Mouse (Mus musculus) cerebellum, adult 2 months (tissue): ENCODE measurements at regions not wholly inside any gene's neighbourhood (a gene's known extent, or its start where the extent isn't known, plus 50 kb on each side); places are given as distances from the start of the nearest gene placed in this dataset.

ENCODE experiments used
- DNase-seq, 2 experiments: peaks; one replicate each; pipeline ENCODE4 v3.0.0; 2021
- H3K27ac ChIP-seq: fragments of 200-500 bp; 2 replicates; pipeline ENCODE4 v1.5.1; 2012; ENCODE audit warnings: low read length, control low read depth, inconsistent platforms; ENCODE audit not compliant: insufficient read depth
- H3K27me3 ChIP-seq: fragments of 200-500 bp; 2 replicates; pipeline ENCODE4 v1.6.1; 2012; ENCODE audit warnings: inconsistent platforms, mild to moderate bottlenecking, low read length, moderate library complexity; ENCODE audit not compliant: control insufficient read depth, insufficient read depth
- H3K4me1 ChIP-seq: fragments of 200-500 bp; 2 replicates; pipeline ENCODE4 v1.6.1; 2011; ENCODE audit warnings: low read length; ENCODE audit not compliant: control insufficient read depth, insufficient read depth
- H3K4me3 ChIP-seq: fragments of 200-500 bp; replicated peaks from 2 replicates; pipeline ENCODE3; 2011; ENCODE audit warnings: mild to moderate bottlenecking, low read depth, low read length, control low read depth; ENCODE audit not compliant: insufficient read depth
- CTCF ChIP-seq: fragments of 200-500 bp; IDR thresholded peaks from 2 replicates; pipeline ENCODE4 v1.5.1; 2011; ENCODE audit warnings: low read depth, mild to moderate bottlenecking, control low read depth, low read length, moderate library complexity, borderline replicate concordance; ENCODE audit not compliant: insufficient read depth
- POLR2A ChIP-seq: fragments of 200-500 bp; IDR thresholded peaks from 2 replicates; pipeline ENCODE4 v1.6.1; 2011; ENCODE audit warnings: low read length, control low read depth, borderline replicate concordance; ENCODE audit not compliant: insufficient read depth
- WGBS: fragments of 180-500 bp; shearing (Covaris S2); methylation state at CpG from one replicate; pipeline ENCODE4 v1.1.7; 2018; 5-methylcytosine and 5-hydroxymethylcytosine counted together

DNA sequence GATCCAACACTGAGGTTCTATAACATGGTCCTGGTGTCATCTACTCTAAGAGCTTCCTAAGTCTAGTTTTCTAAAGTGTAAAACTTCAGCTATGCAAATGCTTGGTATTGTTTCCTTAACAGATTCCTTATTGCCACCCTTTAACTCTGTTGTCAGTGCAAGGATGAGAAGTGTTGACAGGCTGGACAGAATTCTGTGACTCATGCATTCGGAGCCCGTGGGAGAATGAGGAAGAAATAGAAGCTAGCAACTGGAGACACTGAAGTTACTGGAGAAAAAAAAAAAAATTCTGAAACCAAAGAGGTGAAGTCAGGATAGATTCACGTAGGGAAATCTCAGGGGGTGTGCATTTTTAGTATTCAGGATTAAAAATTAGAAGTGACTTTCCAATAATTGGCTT is 128.6 kb upstream of the Pum3 start:
- H3K4me1 ChIP-seq = no peaks in the 10 kb centered on the region
- DNase-seq = no peak
- H3K27ac ChIP-seq = no peak overlapping the region
- 81% methylated on average over 3 of the region's 3 CpGs for WGBS
- no peak overlapping the region for H3K4me3 ChIP-seq
- no peak for TF ChIP-seq POLR2A
- TF ChIP-seq CTCF = no peak
- no peaks in the 10 kb centered on the region; the same call in 1 of the 2 replicates for H3K27me3 ChIP-seq

DNA sequence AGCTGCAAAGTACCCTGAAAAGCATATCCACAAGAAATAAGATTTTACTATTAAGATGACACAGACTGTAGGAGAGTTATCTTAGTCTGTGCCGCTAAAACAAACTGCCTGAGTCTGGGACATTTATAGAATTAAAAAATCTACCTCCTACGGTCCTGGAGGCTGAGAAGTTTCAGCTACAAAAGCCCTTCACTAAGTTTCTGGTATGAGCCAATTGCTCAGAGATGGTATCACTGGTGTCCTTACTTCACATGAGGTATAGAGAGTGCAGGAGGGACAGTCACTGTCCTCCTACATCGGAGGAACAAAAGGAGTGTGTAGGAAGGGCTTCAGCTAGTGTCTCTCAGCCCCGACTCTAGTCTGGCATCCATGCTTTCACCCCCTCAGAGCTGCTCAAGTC is 127.1 kb upstream of the Pum3 start:
- 94% methylated on average over 4 of the region's 4 CpGs for WGBS
- Histone ChIP-seq H3K4me1 (no peaks in the 10 kb centered on the region), H3K27me3 (no peaks in the 10 kb centered on the region; the same call in 1 of the 2 replicates), H3K4me3 (no peak overlapping the region), H3K27ac (no peak overlapping the region)
- TF ChIP-seq POLR2A (no peak), CTCF (no peak)
- DNase-seq = no peak

DNA sequence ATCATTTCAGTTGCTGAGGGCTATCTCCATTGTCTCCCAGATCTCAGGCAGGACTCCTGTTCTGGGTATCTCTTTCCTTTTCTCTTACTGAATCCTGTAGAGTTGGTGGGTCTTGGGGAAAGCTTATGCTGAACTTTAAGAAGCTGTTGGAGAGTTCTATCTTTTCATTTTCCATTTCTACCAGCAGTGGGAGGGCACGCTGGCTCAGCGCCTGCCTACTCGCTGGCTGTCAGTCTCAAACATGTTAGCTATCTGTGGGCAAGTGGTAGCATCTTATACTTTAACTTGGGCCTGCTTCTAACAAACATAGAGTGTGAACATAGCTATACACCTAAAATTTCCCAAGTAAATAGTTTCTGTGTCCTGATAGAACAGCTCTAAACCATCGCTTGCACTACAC is 125.2 kb upstream of the Pum3 start:
- TF ChIP-seq POLR2A (no peak), CTCF (no peak)
- no peak overlapping the region for H3K27ac ChIP-seq
- no peaks in the 10 kb centered on the region; the same call in 1 of the 2 replicates for H3K27me3 ChIP-seq
- H3K4me3 ChIP-seq = no peak overlapping the region
- no peaks in the 10 kb centered on the region for H3K4me1 ChIP-seq
- no peak for DNase-seq
- WGBS = 93% methylated on average over 4 of the region's 4 CpGs

DNA sequence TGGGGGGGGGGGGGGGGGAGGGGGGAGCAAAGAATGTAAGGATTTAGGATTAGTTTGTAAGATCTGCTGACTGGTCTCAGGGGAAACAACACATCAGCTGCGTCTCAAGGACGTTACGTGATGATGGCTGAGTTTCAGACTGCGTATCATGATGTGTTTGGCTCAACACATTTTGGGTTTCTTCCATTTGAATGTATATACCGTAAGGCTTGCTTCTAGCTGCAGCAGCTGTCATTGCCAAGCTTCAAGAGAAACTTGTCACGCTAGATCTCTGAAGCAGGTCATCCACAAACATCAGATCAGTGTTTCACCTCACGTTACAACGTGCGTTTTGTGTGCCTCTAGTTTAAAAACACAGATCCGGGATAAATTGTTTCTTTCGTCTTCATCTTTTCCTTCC is 123.6 kb upstream of the Pum3 start:
- WGBS = 45% methylated on average over 11 of the region's 11 CpGs
- DNase-seq = no peak
- no peak overlapping the region for H3K27ac ChIP-seq
- H3K4me3 ChIP-seq = no peak overlapping the region
- TF ChIP-seq CTCF = no peak
- no peak for TF ChIP-seq POLR2A
- H3K4me1 ChIP-seq = no peaks in the 10 kb centered on the region
- H3K27me3 ChIP-seq = no peaks in the 10 kb centered on the region; the same call in 1 of the 2 replicates

DNA sequence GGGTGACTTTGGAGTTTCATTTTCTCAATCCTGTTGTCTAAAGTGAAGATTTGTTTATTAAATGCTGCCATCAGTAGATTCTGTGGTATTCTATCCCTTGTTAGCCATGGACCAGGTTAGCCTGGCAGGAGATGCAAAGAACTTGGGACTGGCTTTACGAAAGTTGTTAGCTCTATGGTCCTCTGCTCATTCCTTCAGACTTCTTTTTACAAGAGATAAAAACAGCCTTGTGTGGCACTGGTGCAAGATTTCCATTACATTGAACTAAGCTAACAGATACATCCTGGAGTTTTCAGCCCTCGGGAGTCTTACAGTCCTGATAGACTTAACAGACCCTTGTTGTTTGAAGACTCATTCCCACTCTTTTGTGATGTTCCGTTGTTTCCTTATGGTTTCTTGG is 108.1 kb upstream of the Pum3 start:
- 93% methylated on average over 3 of the region's 3 CpGs for WGBS
- H3K27me3 ChIP-seq = no peaks in the 10 kb centered on the region; the same call in 1 of the 2 replicates
- TF ChIP-seq POLR2A = no peak
- TF ChIP-seq CTCF = no peak
- no peak for DNase-seq
- H3K27ac ChIP-seq = no peak overlapping the region
- H3K4me3 ChIP-seq = no peak overlapping the region
- H3K4me1 ChIP-seq = no peaks in the 10 kb centered on the region

DNA sequence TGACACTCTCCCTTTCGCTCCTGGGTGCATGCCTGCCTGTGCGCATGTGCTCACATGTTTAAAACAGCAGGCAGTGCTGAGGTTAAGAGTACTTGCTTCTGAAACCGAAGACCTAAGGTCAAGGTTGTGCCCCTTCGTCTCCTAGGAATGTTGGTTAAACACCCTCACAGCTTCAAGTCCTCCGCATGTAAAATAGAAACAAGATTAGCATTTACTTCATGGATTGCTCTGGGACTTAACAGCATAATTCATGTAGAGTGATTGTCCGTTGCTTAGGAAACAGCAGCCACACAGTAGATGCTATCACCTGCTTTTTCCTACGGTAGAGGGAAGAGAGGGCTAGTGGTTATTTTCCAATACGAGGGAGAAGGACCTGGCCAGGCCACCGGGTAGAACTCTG is 107.4 kb upstream of the Pum3 start:
- TF ChIP-seq CTCF = no peak
- no peak for TF ChIP-seq POLR2A
- 67% methylated on average over 9 of the region's 9 CpGs for WGBS

DNA sequence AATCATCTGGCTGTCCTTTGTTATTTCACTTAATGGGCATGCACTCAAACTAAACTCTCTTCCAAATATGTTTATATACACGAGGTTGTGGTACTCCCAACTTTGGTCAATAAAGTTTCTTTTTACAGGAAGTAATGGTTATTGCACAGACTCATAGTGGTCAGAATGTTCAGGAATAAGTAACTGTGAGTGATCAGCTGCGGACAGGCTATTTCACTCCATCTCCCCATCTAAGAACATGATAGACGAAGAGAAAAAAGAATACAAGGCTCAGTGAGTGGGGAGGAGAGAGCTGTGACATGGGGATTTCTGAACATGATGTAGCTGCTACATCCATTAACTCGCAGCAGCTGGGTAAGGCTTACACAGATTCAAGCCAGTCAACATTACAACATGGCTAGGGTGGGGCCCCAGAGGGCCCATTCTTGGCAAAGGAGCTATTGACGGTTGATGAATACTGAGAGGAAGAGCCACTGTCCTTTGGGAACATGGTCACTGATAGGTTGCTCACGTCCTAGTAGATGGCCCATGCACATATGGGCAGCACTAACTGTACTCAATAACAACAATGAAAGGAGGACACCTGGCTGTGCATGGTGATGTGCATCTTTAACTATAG is 98.4 kb upstream of the Pum3 start:
- DNase-seq = no peak
- no peaks in the 10 kb centered on the region; the same call in 1 of the 2 replicates for H3K27me3 ChIP-seq
- TF ChIP-seq POLR2A (no peak), CTCF (no peak)
- no peak overlapping the region for H3K4me3 ChIP-seq
- no peaks in the 10 kb centered on the region for H3K4me1 ChIP-seq
- WGBS = 87% methylated on average over 6 of the region's 6 CpGs
- H3K27ac ChIP-seq = no peak overlapping the region

More for the DNA sequence above, 107.4 kb upstream of the Pum3 start:
- H3K4me3 ChIP-seq = no peak overlapping the region
- DNase-seq = no peak
- no peaks in the 10 kb centered on the region for H3K4me1 ChIP-seq
- H3K27me3 ChIP-seq = no peaks in the 10 kb centered on the region; the same call in 1 of the 2 replicates
- H3K27ac ChIP-seq = no peak overlapping the region

DNA sequence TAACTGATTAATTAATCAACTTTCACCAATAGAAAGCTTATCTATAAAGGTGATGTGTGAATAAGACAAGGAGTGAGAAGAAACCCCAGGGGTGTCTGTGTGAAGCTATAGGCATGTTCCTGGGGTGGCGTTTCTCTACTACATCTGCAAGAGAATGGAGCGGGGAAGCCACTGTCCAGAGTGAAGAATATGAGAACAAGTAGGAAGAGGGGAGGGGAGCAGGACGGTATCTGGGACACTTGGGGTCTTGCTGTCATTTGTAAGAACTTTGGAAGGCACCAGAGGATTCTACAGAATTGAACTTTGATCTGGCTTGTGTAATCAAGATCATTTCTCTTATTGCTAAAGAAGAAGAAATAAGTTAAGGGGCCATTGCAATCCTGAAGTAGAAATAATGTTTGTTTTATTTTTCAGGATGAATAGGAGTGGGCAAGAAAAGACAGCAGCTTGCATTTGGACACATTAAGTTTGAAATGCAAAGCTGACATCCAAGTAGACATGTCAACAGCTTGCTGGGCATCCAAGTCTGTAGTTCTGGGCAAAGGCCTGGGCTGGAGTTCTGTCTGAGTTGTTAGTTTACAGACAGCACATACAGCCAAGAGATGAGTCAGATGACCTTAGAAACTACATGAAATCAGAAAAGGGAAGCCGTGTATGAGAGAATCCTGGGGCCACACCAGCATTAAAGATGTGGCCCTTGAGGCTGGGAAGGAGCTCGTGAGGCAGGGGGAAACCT is 89.9 kb upstream of the Pum3 start:
- WGBS = 73% methylated on average over 5 of the region's 5 CpGs
- Histone ChIP-seq H3K27ac (no peak overlapping the region), H3K27me3 (no peaks in the 10 kb centered on the region; the same call in 1 of the 2 replicates), H3K4me1 (no peaks in the 10 kb centered on the region), H3K4me3 (no peak overlapping the region)
- TF ChIP-seq CTCF (no peak), POLR2A (no peak)
- no peak for DNase-seq
